In the genomic region with DNA sequence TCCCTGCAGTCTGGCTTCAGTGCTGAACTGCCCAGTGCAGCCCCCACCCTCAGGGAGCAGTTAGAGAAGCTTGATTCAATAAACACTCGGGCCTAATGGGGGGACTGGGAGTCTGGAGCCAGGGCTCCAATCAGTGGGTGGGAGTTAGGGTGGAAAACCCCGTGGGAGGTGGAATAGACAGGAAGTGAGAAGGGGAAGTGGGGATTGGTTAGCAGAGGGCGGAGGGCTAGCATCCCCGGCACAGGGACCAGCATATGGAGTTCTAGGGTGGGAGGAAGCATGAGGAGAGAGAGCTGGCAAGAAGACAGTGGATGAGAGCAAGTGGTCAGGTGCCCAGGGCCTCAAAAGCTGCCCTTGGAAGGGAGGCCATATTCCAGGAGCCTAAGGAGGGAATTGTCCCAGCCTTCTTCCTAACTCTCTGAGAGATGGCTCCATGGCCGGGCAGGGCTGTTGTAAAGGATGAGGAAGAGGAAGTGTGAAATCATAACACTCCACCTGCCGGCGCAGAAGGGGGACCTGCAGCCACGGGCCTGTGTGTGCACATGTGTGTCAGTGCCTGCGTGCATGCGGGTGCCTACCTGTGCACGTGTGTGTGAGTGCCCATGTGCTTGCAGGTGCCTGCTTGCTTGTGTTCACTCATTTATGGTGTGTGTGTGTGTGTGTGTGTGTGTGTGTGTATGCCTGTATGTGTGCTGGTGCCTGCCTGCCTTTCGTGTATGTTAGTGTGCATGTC, we compare ENCODE assay signal across 1 mouse cellular context.
TF ChIP-seq lines count a peak whose summit lies in the region.

No protein-coding gene starts in this region.

TF ChIP-seq in CH12.LX, 34 proteins besides CTCF, POLR2A, EP300 and RAD21:
- TF ChIP-seq BHLHE40 (IDR thresholded peaks at IDR 0.05; ENCODE audit: low read depth, low read length): peak; percentile 52; the same call in 1 of the 2 replicates
- peak; percentile 20; the same call in 1 of the 2 replicates for TF ChIP-seq SMC3 (IDR thresholded peaks at IDR 0.05; ENCODE audit: low read depth, low read length)
- TF ChIP-seq MAFK (IDR thresholded peaks at IDR 0.05; ENCODE audit: insufficient replicate concordance, low read length): no peak
